Mouse (Mus musculus): ENCODE data around the gene Tenm3.
A peak's percentile ranks its signal among the peaks of the same experiment; 100 is the strongest.

The Tenm3 gene

DNA sequence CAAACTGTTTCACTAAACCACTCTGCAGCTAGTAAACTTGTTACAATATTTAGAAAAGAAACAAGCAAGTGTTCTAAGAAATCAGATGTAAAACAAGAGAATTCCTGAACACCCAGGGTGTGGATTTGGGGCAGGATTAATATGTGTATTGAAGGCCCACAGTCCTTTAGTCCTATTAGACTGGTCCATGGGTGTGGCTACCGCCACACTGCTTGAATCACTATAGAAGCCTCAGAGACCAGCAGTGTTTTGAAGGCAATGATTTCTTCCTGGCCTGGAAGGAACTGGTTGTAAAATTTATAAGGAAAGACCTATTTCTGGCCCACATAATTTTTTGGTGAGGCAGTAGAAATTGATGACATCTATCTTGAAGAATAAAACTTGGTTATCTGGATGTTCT, 33.1 kb downstream of the Tenm3 start:
- DNase-seq (ENCODE audit: low read depth, low spot score) = no peak

DNA sequence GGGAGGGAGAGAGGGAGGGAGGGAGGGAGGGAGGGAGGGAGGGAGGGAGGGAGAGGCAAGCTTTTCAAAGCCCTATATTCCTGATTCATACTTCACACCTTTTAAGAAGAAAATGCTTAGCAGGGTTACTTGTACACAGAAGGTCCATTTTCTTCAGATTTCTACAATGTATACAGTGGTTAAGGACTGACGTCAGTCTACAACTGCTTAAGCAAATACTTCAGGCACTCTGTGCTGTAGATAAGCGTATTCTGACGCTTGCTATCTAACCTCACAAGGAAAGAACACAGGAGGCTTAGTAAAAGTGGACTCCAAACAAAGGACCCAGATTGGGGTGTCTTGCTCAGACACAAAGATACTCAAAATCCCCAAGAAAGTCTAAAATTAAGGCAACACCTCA, 34.6 kb downstream of the Tenm3 start:
- DNase-seq (ENCODE audit: low read depth, low spot score) = no peak

DNA sequence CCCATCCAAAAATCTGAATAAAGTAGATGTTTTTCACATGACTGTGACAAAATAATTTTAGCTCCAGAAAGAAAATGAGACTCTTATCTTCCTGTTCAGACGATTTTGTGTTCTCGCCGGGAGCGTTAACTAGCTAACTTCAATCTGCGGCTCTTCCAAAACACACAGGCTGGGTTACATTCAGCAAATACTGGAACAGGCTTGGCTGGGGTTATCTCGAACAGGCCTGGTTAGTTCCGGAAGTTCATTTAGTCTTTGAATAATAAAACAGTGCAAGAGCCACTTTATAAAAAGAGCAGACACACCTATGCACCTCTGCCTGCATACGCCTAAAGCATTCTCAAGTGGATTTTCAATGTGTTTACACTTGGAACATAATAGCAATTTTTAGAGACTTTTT, 40.7 kb downstream of the Tenm3 start:
- DNase-seq (ENCODE audit: low read depth, low spot score) = no peak

DNA sequence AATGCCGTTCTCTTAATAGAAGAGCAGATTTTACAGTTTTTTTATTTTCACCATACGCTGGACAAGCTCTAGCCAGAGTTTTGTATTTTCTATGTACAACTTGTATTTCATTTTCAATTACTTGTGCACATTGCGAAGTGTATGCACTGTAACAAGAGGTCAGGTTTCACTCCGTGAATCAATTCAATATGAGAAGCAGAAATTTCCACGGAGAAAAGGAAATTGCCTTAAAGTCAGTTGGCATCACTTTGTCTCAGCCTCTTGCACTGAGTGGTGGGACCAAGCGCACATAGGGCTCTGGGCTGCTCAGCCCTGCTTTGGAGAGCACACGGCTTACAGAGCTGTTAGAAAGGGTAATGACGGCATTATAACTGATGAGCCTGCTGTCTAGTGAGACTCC, 41.5 kb downstream of the Tenm3 start:
- DNase-seq (ENCODE audit: low read depth, low spot score) = no peak

DNA sequence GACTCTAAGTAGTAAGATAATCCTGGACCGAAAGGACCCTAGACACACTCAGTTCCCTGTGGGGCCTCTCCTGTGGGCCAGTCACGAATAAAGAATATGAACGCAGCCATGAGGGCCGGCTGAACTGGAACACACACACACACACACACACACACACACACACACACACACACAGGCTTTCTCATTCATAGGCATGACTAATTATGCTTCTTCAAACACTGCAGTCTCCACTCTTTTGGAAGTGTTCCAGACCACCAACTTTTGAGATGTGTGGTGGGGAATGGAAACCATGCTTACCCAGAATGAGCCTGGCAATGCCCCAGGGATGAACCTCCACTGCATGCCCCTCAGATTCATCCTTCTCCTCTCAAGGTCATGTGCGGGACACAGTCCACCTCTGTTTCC, 45.8 kb downstream of the Tenm3 start:
- DNase-seq (ENCODE audit: low read depth, low spot score) = no peak

GRCm38 (mm10) chr8:48794285-48794684, 49.5 kb downstream of the Tenm3 start:
- DNase-seq (ENCODE audit: low read depth, low spot score) = no peak

GRCm38 (mm10) chr8:48793729-48794128, 50.0 kb downstream of the Tenm3 start:
- no peak for DNase-seq (ENCODE audit: low read depth, low spot score)

DNA sequence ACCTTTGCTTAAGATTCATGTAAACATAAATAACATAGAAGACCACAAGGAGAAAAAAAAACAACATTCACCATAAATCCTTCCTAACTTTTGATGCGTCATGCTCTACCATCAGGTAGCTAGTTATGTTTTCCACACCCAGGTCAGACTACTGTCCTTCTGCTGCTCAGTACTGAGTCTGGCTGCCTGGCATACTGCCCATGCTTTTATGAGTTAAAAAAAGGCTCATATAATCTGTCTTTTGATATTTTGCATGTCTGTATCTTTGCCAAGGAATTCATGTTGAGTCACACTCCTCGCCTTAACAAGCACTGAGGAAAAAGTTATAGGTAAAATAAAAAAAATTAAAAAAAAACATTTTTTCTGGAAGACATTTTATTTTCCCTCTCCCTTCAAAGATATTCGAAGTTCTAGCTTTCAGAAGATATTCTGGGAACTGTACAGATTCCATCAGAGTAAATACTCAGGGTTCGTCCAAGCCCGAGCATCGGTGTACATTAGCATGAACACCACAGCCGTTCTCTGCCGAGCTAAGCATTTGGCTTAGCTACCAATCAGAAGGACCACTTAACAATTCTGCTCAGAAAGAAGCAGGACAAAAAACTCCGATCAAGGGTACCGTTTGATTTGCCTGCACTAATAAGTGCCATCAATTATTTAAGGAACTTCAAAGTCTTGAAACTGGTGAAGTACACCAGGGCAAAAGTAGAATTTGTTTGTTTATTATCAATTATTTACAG, 51.0 kb downstream of the Tenm3 start:
- peak; percentile 30 for DNase-seq (ENCODE audit: low read depth, low spot score)

DNA sequence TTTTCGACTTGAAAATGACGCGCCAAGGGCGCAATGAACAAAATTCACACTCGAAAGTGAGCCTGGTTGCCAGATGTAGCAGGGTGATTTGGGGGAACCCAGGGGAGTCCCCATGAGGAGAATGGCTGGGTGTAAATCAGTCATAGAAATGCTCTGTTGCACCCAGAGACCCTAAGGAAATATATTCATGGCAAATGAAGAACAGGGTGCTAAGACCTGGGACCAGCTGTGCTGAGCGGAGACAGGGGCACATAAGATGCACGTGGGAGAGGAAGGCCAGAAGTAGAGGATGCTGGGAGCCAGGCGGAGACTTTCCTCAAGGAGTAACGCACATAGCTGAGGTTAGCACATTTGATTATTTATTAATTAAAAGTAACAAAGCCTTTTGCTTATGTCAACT, 60.4 kb downstream of the Tenm3 start:
- no peak for DNase-seq (ENCODE audit: low read depth, low spot score)

GRCm38 (mm10) chr8:48780628-48781027, 63.1 kb downstream of the Tenm3 start:
- no peak for DNase-seq (ENCODE audit: low read depth, low spot score)

DNA sequence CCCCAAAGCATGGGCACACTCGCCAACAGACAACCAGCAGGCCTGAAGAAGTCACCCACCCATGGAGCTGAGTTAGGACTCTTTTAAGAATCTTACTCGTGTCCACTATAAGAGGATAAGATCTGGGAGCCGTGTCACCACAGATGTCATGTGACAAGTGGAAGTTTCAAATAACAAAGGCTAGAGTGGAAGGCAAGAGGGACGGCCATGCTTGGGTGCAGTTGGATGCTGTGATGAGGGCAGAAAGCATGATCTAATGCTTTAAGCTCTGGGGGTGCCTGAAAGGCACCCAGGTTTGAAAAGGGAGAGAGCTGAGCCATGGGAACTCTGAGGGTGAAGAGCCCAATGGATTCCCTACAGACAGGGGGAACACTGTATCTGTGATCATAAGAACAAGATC, 64.6 kb downstream of the Tenm3 start:
- no peak for DNase-seq (ENCODE audit: low read depth, low spot score)

DNA sequence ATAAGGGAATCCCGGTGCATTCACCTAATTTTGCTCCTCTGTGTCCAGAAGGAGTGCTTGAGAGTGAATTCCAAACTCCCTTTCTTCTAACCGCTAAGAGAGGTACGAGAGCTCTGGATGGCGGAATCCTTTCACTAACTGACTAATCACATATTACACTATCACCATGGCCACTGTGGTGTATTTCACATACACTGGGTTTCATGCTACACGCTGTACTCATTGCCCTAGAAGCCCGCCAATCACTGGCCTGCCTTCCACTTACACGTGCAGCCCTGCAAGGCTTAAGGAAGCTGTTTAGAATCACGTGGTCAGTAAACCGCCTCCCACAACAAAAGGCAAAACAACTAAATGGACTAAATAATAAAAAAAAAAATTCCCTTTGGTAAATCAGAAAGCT, 67.7 kb downstream of the Tenm3 start:
- DNase-seq (ENCODE audit: low read depth, low spot score) = no peak

DNA sequence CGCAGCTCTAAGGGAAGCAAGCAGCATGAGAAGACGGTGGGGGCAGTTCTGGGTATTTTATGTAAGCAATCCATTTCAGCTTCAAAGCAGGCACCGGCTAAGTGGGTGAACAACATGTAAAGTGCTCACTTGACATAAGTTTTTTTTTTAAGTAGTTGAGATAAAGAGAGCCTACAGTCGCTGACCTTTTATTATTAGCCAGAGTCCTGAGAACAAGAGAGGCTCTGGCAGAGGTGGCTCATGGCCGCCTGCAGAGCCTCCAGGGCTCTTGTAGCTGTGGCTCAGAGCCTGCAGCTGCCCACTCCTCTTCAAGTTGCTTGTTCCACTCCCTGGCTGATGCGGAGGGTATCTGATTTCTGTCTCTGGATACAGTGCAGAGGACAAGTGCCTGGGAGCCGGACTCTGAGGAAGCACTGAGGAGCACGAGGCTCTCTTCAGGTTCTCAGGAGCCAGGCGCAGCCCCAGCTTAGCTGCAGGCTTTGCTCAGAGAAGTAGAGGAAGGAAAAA, 68.2 kb downstream of the Tenm3 start:
- DNase-seq (ENCODE audit: low read depth, low spot score) = peak; percentile 36

GRCm38 (mm10) chr8:48774837-48775236, 68.9 kb downstream of the Tenm3 start:
- no peak for DNase-seq (ENCODE audit: low read depth, low spot score)

- no peak for DNase-seq (ENCODE audit: low read depth, low spot score)
Measured at GRCm38 (mm10) chr8:48766545-48767234, 77.1 kb downstream of the Tenm3 start.

DNA sequence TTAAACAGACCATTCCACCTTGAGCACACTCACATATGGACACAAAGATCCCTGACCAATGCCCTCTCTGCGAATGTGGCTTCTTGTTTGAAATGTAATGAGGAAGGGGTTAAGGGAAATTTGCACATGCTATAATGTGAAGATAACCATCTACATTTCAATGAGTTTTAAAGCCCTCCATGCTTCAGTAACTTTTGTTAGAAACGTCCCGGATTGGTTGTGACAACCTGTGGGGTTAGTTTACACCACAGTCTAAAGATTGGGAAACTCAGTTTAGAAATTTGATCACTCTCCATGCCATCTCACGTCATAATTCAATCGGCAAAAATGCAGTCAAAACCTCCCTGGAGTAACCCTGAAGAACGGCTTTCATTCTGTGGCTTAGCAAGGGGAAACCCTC, 78.5 kb downstream of the Tenm3 start:
- DNase-seq (ENCODE audit: low read depth, low spot score) = no peak

DNA sequence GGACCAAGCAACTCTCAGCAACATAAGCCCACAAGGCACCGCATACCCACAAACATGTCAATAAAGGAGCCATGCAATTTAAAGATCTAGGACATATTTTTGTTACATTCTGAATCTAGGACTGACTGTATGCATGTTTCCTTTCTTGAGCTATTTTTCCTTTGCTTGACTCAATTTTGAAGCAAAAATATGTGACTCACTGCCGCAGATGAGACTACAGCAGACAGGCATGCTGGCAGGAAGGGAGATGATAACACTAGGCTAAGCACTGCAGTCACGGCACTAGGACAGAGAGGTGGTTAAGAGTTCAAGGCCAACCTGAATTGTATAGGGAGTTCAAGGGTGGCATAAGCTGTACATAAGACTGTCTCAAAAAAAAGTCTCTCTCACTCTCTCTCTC, 79.7 kb downstream of the Tenm3 start:
- peak; percentile 49 for DNase-seq (ENCODE audit: low read depth, low spot score)

DNA sequence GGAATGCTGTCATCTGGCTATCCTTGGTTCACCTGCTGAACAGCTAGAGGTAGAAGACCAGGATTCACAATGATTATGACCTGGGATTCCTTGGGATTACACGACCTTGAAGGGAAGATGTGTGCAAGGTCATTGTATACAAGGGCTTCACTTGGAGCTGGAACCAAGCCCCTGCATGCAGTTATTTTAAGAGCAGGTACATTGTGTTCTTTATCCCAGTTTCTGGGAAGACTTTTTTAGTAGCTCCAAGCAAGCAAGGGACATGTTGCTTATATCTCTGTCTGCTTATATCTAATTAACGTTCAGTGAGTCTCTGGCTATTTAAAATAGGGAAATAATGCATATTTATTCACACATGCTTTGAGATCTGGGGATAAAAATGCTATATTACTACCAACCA, 86.9 kb downstream of the Tenm3 start:
- DNase-seq (ENCODE audit: low read depth, low spot score) = no peak

DNA sequence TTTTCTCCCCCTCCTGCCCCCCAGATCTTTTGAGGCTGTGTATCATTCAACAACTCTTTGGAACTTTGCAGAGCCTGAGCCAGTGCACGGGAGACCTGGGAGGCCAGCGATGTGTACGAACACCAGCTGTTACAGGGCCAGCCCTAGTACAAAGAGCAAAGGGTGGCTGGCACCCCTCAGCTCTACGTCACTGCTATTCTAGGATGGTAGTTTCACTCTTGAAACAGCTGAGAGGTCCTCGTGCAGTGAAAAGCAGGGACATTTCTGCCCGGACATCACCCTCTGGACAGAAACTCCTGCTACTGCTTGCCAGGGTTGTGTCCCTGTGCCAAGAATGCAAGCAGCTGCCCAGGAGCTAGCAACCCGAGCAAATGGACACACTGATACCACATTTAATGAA, 88.3 kb downstream of the Tenm3 start:
- no peak for DNase-seq (ENCODE audit: low read depth, low spot score)

DNA sequence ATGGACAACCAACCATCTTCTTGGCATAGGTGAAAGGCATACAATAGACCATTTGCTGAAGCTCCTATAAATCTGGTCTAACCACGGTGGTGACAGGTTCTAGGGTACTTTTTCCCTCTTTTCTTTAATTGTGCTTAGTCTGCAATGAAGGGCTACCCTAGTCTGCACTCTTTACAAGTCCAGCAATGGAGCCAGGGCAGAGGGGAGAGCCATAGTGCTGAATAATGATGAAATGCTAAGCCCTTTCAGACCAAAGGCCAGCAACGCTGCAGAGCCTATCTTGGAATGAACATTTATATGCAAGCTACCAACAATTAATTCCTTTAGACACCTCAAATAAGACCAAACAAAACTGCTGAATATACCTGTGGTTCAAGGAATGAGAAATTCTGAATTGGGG, 88.8 kb downstream of the Tenm3 start:
- no peak for DNase-seq (ENCODE audit: low read depth, low spot score)

DNA sequence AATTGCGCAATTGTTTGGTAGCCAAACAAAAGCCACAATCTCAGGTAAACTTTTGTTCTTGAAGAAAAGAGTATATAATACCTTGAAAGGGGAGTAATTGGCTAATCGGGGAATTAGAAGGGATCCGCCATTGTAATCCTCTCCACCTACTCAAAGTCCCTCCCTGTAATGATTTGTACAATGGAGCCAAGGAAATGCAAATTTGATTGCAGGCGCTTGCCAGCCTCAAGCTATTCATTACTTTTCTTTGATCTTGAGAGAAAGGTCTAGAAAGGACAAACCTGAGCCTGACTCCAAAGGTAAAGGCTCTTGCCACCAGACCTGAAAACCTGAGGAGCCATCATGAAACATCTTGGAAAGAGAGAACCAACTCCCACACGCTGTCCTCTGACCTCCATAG, 91.8 kb downstream of the Tenm3 start:
- no peak for DNase-seq (ENCODE audit: low read depth, low spot score)

GRCm38 (mm10) chr8:48748503-48749059, 95.2 kb downstream of the Tenm3 start:
- no peak for DNase-seq (ENCODE audit: low read depth, low spot score)

GRCm38 (mm10) chr8:48743912-48744311, 99.8 kb downstream of the Tenm3 start:
- no peak for DNase-seq (ENCODE audit: low read depth, low spot score)

Data from brain, adult 2 months (tissue).